Mouse (Mus musculus) MEL (cell line): ENCODE data around the gene Slc38a2. TPM values are rescaled to one million over a fixed set of nuclear protein-coding genes. Genes with fewer than 3 reads are reported as not detected.
A peak's percentile ranks its signal among the peaks of the same experiment; 100 is the strongest.

Experiments
- DNase-seq: peaks from one replicate; pipeline ENCODE4 v3.0.0; 2011; ENCODE audit warnings: low read depth, low spot score
- H3K27ac ChIP-seq: 2 replicates; pipeline ENCODE4 v1.5.1; 2012; ENCODE audit warnings: low read depth, mild to moderate bottlenecking, control low read depth, low read length, moderate library complexity; ENCODE audit not compliant: control insufficient read depth
- H3K27me3 ChIP-seq, 2 experiments: fragments of 150-350 bp in 1 of 2; sonication (generic) in 1 of 2; 2 replicates each; pipeline ENCODE4 v1.6.1; 2012; ENCODE audit warnings: low read length in 2 of 2, mild to moderate bottlenecking in 2 of 2, improper control_type of control experiment in 1 of 2, moderate library complexity in 1 of 2; ENCODE audit not compliant: insufficient read depth in 2 of 2, control insufficient read depth in 1 of 2
- H3K36me3 ChIP-seq, 2 experiments: 2 replicates each; pipeline ENCODE4 v1.6.1; 2012 to 2014; ENCODE audit warnings: low read length in 2 of 2, improper control_type of control experiment in 1 of 2, inconsistent platforms in 1 of 2, mild to moderate bottlenecking in 1 of 2; ENCODE audit not compliant: insufficient read depth in 2 of 2, control insufficient read depth in 1 of 2
- H3K4me1 ChIP-seq, 2 experiments: fragments of 150-350 bp in 1 of 2; sonication (generic) in 1 of 2; 2 replicates each; pipeline ENCODE4 v1.6.1; 2012; ENCODE audit warnings: low read length in 2 of 2, improper control_type of control experiment in 1 of 2, mild to moderate bottlenecking in 1 of 2; ENCODE audit not compliant: insufficient read depth in 2 of 2, control insufficient read depth in 1 of 2
- H3K4me3 ChIP-seq, 2 experiments: fragments of 150-350 bp in 1 of 2; sonication (generic) in 1 of 2; 2 replicates each; pipeline ENCODE4 v1.5.1; 2012; ENCODE audit warnings: low read depth in 2 of 2, low read length in 2 of 2, mild to moderate bottlenecking in 2 of 2, moderate library complexity in 2 of 2, control low read depth in 1 of 2, improper control_type of control experiment in 1 of 2; ENCODE audit not compliant: control insufficient read depth in 1 of 2, insufficient read depth in 1 of 2
- H3K79me2 ChIP-seq: 2 replicates; pipeline ENCODE4 v1.6.1; 2012; ENCODE audit warnings: mild to moderate bottlenecking, low read length, moderate library complexity; ENCODE audit not compliant: control insufficient read depth, poor library complexity, insufficient read depth
- H3K9ac ChIP-seq: 2 replicates; pipeline ENCODE4 v1.6.1; 2012; ENCODE audit warnings: low read depth, mild to moderate bottlenecking, control low read depth, low read length, moderate library complexity; ENCODE audit not compliant: control insufficient read depth, poor library complexity, severe bottlenecking
- H3K9me3 ChIP-seq: fragments of 150-350 bp; sonication (generic); replicated peaks from 2 replicates; pipeline ENCODE4 v1.6.1; 2012; ENCODE audit warnings: mild to moderate bottlenecking, low read length, improper control_type of control experiment, moderate library complexity; ENCODE audit not compliant: insufficient read depth
- CHD2 ChIP-seq: IDR thresholded peaks from 2 replicates; pipeline ENCODE4 v1.6.1; 2011; ENCODE audit warnings: low read length, improper control_type of control experiment
- CTCF ChIP-seq, 3 experiments: IDR thresholded peaks in 2 of 3; conservative IDR thresholded peaks in 1 of 3; 2 replicates each; pipeline ENCODE4 v1.5.1; 2011 to 2012; ENCODE audit warnings: low read length in 3 of 3, low read depth in 2 of 3, mild to moderate bottlenecking in 2 of 3, improper control_type of control experiment in 1 of 3, inconsistent platforms in 1 of 3, mixed read lengths in 1 of 3, moderate library complexity in 1 of 3; ENCODE audit not compliant: control insufficient read depth in 1 of 3, insufficient read depth in 1 of 3, poor library complexity in 1 of 3, severe bottlenecking in 1 of 3
- EP300 ChIP-seq, 2 experiments: IDR thresholded peaks; 2 replicates each; pipeline ENCODE4 v1.6.1; 2011; ENCODE audit warnings: improper control_type of control experiment in 2 of 2, low read length in 2 of 2, low read depth in 1 of 2, mild to moderate bottlenecking in 1 of 2
- ETS1 ChIP-seq: IDR thresholded peaks from 2 replicates; pipeline ENCODE4 v1.6.1; 2012; ENCODE audit warnings: low read depth, mild to moderate bottlenecking, inconsistent platforms, low read length, improper control_type of control experiment, moderate library complexity
- MXI1 ChIP-seq: IDR thresholded peaks from 2 replicates; pipeline ENCODE4 v1.6.1; 2011; ENCODE audit warnings: mild to moderate bottlenecking, low read depth, low read length, improper control_type of control experiment
- MYC ChIP-seq: IDR thresholded peaks from 2 replicates; pipeline ENCODE4 v1.6.1; 2011; ENCODE audit warnings: low read depth, mild to moderate bottlenecking, low read length, improper control_type of control experiment, moderate library complexity
- NELFE ChIP-seq: IDR thresholded peaks from 2 replicates; pipeline ENCODE4 v1.6.1; 2011; ENCODE audit warnings: low read depth, low read length, improper control_type of control experiment
- POLR2A ChIP-seq, 2 experiments: IDR thresholded peaks; 2 replicates each; pipeline ENCODE4 v1.6.1; 2011 to 2012; ENCODE audit warnings: low read length in 2 of 2, mild to moderate bottlenecking in 2 of 2, control low read depth in 1 of 2, improper control_type of control experiment in 1 of 2, low read depth in 1 of 2, moderate library complexity in 1 of 2; ENCODE audit not compliant: control insufficient read depth in 1 of 2, insufficient read depth in 1 of 2, poor library complexity in 1 of 2
- POLR2AphosphoS2 ChIP-seq: IDR thresholded peaks from 2 replicates; pipeline ENCODE4 v1.6.1; 2011; ENCODE audit warnings: low read length, improper control_type of control experiment
- POLR2AphosphoS5 ChIP-seq: IDR thresholded peaks from 2 replicates; pipeline ENCODE4 v1.6.1; 2012; ENCODE audit warnings: low read depth, borderline replicate concordance, mild to moderate bottlenecking, inconsistent platforms, low read length, moderate library complexity, mixed read lengths
- SIN3A ChIP-seq: IDR thresholded peaks from 2 replicates; pipeline ENCODE4 v1.6.1; 2012; ENCODE audit warnings: low read length, improper control_type of control experiment, inconsistent platforms
- TAL1 ChIP-seq: IDR thresholded peaks from 2 replicates; pipeline ENCODE4 v1.6.1; 2012; ENCODE audit warnings: mild to moderate bottlenecking, inconsistent platforms, low read length, moderate library complexity, mixed read lengths
- ZMIZ1 ChIP-seq: IDR thresholded peaks from 2 replicates; pipeline ENCODE4 v1.6.1; 2012; ENCODE audit warnings: low read depth, mild to moderate bottlenecking, inconsistent platforms, low read length, improper control_type of control experiment, moderate library complexity
- polyA plus RNA-seq, 2 experiments: library from polyadenylated mRNA; stranded (reverse) in 1 of 2; unstranded in 1 of 2; fragments of >175 nt in 1 of 2; fragments of >200 nt in 1 of 2; gene quantifications; 2 replicates each; pipeline versions ENCODE4 v1.2.1 to v1.2.4; 2012; ENCODE audit warnings: low replicate concordance in 2 of 2, low read depth in 1 of 2; ENCODE audit not compliant: insufficient read length in 2 of 2, insufficient read depth in 1 of 2, missing spikeins in 1 of 2
- total RNA-seq: library from RNA; depleted of rRNA; stranded (reverse); fragments of 300-350 nt; gene quantifications from 2 replicates; pipeline ENCODE4 v1.2.3, GENCODE M21; 2012

Gene Slc38a2
- total and polyA plus RNA-seq, 3 experiments, result 80.6 to 590 (median 177) TPM

GRCm38 (mm10) chr15:96687366-96687765 lies 12.2 kb downstream of the Slc38a2 start:
- no peaks in the 10 kb centered on the region for H3K9me3 ChIP-seq
- H3K36me3 ChIP-seq, result peaks cover 45 to 49% of the 10 kb centered on the region in 2 experiments
- H3K4me3 ChIP-seq, result no peak overlapping the region
- H3K27ac ChIP-seq, result no peak overlapping the region
- H3K9ac ChIP-seq, result no peak overlapping the region
- peaks cover 4% of the 10 kb centered on the region for H3K79me2 ChIP-seq
- peak; percentile 59 for DNase-seq
- TF ChIP-seq POLR2AphosphoS5 (peak; percentile 78; the same call in 1 of the 2 replicates), MXI1 (no peak)
- no peaks in the 10 kb centered on the region for H3K27me3 ChIP-seq
- peaks cover 8 to 27% of the 10 kb centered on the region in 2 experiments for H3K4me1 ChIP-seq

GRCm38 (mm10) chr15:96686201-96687159 lies 13.1 kb downstream of the Slc38a2 start:
- no peak for TF ChIP-seq MYC
- peak; percentile 98 for TF ChIP-seq POLR2AphosphoS2
- peak; percentile 36; the same call in 1 of the 2 replicates for TF ChIP-seq SIN3A
- no peak for TF ChIP-seq CTCF (IDR thresholded peaks at IDR 0.05 in 2 of 3, conservative IDR thresholded peaks at IDR 0.05 in 1 of 3; ENCODE audit: control insufficient read depth in 1 of 3, insufficient read depth in 1 of 3, low read depth in 2 of 3, low read length in 3 of 3, poor library complexity in 1 of 3, severe bottlenecking in 1 of 3)
- no peak for TF ChIP-seq EP300 (IDR thresholded peaks at IDR 0.05; ENCODE audit: low read depth in 1 of 2, low read length in 2 of 2)
- TF ChIP-seq NELFE, result peak; percentile 11; the same call in 1 of the 2 replicates
- peak; percentile 48; the same call in 1 of the 2 replicates for TF ChIP-seq CHD2
- TF ChIP-seq ETS1, result no peak
- TF ChIP-seq TAL1, result no peak
- peak in 1 of 2 experiments; percentile 52; a peak in 1 of 4 replicates for TF ChIP-seq POLR2A (IDR thresholded peaks at IDR 0.05; ENCODE audit: control insufficient read depth in 1 of 2, insufficient read depth in 1 of 2, low read depth in 1 of 2, low read length in 2 of 2, poor library complexity in 1 of 2)
- TF ChIP-seq ZMIZ1, result peak; percentile 27; the same call in 1 of the 2 replicates
- H3K79me2 ChIP-seq, result no peaks in the 10 kb centered on the region
- peaks cover 36 to 44% of the 10 kb centered on the region in 2 experiments for H3K36me3 ChIP-seq
- no peak overlapping the region for H3K4me3 ChIP-seq
- H3K4me1 ChIP-seq, result peaks cover 8 to 25% of the 10 kb centered on the region in 2 experiments
- no peaks in the 10 kb centered on the region for H3K9me3 ChIP-seq
- peaks cover 0 to 1% of the 10 kb centered on the region in 2 experiments; a peak in 1 of 4 replicates for H3K27me3 ChIP-seq
- H3K9ac ChIP-seq, result no peak overlapping the region
- peak; percentile 75 for DNase-seq
- no peak overlapping the region for H3K27ac ChIP-seq
